Mouse (Mus musculus) layer of hippocampus, adult 18-20 months (tissue): ENCODE measurements around the gene Myct1. TPM values are rescaled to one million over a fixed set of nuclear protein-coding genes. Genes with fewer than 3 reads are reported as not detected.

Experiments
- DNase-seq, 2 experiments: peaks; one replicate each; pipeline ENCODE4 v3.0.0; 2022; ENCODE audit warnings: low spot score in 2 of 2
- total RNA-seq, 2 experiments: library from RNA; stranded (reverse); gene quantifications; 2 replicates each; pipeline ENCODE4 v1.2.3; 2021

The Myct1 gene
- total RNA-seq, 2 experiments from 2014 or later: 0.15 to 0.25 TPM

GRCm38 (mm10) chr10:5615186-5616040 lies 21.8 kb downstream of the Myct1 start:
- no peak for DNase-seq

GRCm38 (mm10) chr10:5626268-5626667 lies 32.7 kb downstream of the Myct1 start:
- DNase-seq: no peak

DNA sequence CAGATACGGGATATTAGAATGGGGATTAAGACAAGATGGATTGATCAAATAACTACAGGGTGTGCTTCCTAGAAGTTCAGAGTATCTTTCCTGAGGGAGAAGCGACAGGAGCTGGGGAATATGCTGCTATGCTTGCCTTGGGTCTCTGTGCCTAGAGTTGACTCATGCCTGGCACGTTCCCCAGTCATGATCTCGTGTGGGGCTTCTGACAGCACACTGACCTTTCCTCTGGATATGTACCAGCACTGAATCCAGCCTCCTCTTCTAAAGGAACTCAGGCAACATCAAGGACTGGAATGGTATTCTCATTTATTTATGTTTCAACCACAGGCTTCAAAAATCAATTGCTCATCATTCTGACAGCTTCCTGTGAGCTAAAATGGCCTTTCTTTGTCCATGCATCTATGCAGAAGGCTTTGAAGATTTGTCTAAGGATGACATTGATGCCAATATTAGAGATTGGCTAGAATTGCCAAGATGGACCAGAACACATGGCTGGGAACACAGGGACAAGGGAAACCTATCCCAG lies 40.2 kb downstream of the Myct1 start:
- no peak for DNase-seq

DNA sequence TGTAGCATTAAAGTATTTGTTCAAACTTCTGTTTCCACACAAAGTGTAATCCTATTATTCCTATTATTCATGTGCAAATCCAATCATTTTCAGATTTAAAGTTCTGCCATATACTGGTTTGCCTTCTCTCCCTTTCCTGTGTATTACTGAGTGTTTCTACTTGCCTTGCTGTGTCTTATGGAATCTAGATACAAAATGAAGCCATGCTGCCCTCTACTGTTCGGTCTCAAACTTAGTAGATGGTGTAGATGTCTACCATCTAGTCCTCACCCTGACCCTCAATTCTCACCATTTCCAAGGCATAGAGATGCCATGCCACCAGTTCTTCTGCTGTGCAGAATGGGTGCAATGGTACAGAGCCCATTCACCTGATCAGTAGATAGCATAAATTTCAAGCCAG lies 40.8 kb downstream of the Myct1 start:
- DNase-seq: peak; percentile 19 to 64

DNA sequence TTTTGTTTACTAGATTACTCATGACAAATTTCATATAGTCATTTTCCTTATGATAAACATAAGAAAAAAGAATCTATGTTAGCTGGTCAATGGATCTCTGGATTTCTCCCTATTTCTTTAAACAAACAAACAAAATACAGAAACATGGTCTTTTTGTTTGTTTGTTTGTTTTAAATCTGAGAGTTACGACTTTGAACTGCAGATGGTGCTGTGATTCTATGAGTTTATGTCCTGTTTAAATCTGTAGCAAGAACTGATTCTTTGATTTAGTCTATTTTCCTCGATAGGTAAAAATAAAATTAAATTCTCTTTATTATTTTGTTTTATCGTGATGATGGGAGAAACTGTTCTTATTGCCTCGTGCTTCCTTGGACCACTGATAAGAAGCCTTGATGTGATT lies 43.7 kb downstream of the Myct1 start:
- DNase-seq: no peak

GRCm38 (mm10) chr10:5639112-5639511 lies 45.5 kb downstream of the Myct1 start, which contains the start of gene Vip:
Gene Vip, plus strand, starts transcription at chr10:5639218.
- no peak for DNase-seq

Other genes with a start within 250 kb of the Myct1 start
- gene Syne1, start 42.3 kb upstream of the Myct1 start, total RNA-seq: 100 to 1,000 TPM; 296 to 313 TPM
- 10 to 100 TPM; 14.0 to 18.6 TPM for gene Vip, start 45.4 kb downstream of the Myct1 start, total RNA-seq
- 1 to 10 TPM in 1 of 2 experiments, under 1 TPM in 1; 0.89 to 1.6 TPM for gene Fbxo5, start 211.8 kb downstream of the Myct1 start, total RNA-seq
- 10 to 100 TPM; 11.4 to 11.5 TPM for gene Mtrf1l, start 230.1 kb downstream of the Myct1 start, total RNA-seq